Mouse (Mus musculus) brain, embryonic 14.5 days (tissue): ENCODE data around the gene Hectd4.

Experiments
- CTCF ChIP-seq: fragments of 200-500 bp; IDR thresholded peaks from 2 replicates; pipeline ENCODE4 v1.5.1; 2012; ENCODE audit warnings: inconsistent platforms, mild to moderate bottlenecking, moderate library complexity, borderline replicate concordance; ENCODE audit not compliant: insufficient read depth, insufficient read length; ENCODE audit errors: extremely low read depth
- POLR2A ChIP-seq: fragments of 200-500 bp; IDR thresholded peaks from 2 replicates; pipeline ENCODE4 v1.6.1; 2012; ENCODE audit warnings: mild to moderate bottlenecking, inconsistent platforms, borderline replicate concordance; ENCODE audit not compliant: poor library complexity, insufficient read depth, insufficient read length, severe bottlenecking; ENCODE audit errors: extremely low read depth

GRCm38 (mm10) chr5:121335426-121335825 is 115.4 kb downstream of the Hectd4 start:
- TF ChIP-seq CTCF (no peak), POLR2A (no peak)
